Mouse (Mus musculus) gastrocnemius, adult 2 months (tissue): Measurements from ENCODE around the gene Mettl14. TPM values are rescaled to one million over a fixed set of nuclear protein-coding genes. Genes with fewer than 3 reads are reported as not detected.
"Not testable (repeated sequence)": the region's sequence is repeated elsewhere in the genome, so short reads cannot be mapped to it uniquely, and the experiment has no call there.

ENCODE experiments used
- DNase-seq: peaks from one replicate; pipeline ENCODE4 v3.0.0; 2022
- H3K27ac ChIP-seq: fragments of 200-600 bp; 2 replicates; pipeline ENCODE4 v1.8.1; 2022; ENCODE audit warnings: mild to moderate bottlenecking
- H3K4me3 ChIP-seq: fragments of 200-600 bp; 2 replicates; pipeline ENCODE4 v1.8.1; 2022; ENCODE audit warnings: mild to moderate bottlenecking, moderate library complexity
- CTCF ChIP-seq: fragments of 200-600 bp; IDR thresholded peaks from 2 replicates; pipeline ENCODE4 v1.8.1; 2022; ENCODE audit warnings: antibody characterized with exemption, mild to moderate bottlenecking, moderate library complexity
- intact Hi-C: fragments of 180-260 bp; cut with DNase I; formaldehyde crosslinking; loops from one replicate; pipeline ENCODE4 v1.15.1; 2025
- total RNA-seq, 2 experiments: library from RNA; stranded (reverse); gene quantifications; 2 replicates each; pipeline ENCODE4 v1.2.3; 2021

Mettl14 gene
- total RNA-seq, 2 experiments from 2014 or later, result 9.0 to 12.7 TPM

DNA sequence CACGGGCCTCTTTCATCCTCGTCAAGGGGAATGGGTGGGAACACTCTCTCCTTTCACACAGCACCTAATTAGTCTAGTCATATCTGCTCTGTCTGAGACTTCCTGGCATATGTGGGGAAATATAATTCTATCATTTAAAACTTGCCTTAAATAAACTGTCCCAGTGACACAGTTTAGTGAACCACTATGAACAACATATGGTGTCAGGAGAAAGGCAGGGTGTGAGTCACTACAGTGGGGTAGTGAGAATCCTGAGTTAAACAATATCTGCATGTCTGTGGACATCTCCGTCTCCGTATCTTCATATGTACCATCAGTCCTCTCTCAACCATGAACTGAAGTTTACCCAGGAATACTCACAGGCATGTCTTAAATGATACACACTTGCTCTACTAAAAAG is 5.3 kb upstream of the Mettl14 start:
- H3K27ac ChIP-seq, result no peak overlapping the region
- intact Hi-C loops, result no loop called here
- no peak for DNase-seq
- TF ChIP-seq CTCF, result no peak
- H3K4me3 ChIP-seq, result no peak overlapping the region

DNA sequence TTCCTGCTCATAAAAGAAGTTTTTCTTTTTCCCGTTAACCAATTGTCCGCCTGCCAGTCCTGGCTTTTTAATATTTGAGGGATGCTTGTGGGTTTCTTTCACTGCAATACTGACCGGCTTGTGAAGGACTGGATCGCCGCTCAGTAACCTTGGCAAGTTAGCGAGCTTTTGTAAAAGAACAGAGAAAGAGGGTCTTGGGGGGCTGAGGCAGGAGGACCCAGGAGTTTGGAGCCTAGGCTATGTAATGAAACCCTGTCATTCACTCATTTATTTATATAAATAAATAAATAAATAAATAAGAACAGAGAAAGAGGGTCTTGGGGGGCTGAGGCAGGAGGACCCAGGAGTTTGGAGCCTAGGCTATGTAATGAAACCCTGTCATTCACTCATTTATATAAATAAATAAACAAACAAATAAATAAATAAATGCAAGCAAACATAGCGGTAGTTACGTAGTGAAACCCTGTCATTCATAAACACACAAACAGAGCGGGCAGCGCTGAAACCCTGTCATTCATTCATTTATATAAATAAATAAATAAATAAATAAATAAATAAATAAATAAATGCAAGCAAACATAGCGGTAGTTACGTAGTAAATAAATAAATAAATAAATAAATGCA is 361 bp upstream of the Mettl14 start:
- intact Hi-C loops, result loop anchor here (5.0 kb wide), 1 partner anchor 121 kb away; no protein-coding TSS in a partner anchor
- peak overlapping the region; percentile 96 for H3K27ac ChIP-seq
- DNase-seq, result not testable (repeated sequence)
- H3K4me3 ChIP-seq, result peak overlapping the region; percentile 95

DNA sequence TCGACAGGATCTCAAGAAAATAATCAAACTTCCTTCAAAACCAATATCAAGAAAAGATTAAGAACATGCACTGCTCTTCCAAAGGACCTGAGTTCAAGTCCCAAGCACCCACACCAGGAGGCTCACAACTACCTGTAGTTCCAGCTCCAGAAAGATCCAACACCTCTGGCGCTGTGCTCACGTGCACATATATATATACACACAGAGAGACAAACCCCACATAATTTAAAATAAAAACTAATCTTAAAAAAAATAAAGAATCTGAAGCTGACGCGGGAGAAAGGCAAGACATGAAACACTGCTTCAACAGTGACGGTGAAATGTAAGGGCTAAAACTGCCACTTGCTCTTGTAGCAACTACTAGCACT is 806 bp downstream of the Mettl14 start:
- Histone ChIP-seq H3K4me3 (peak overlapping the region; percentile 95), H3K27ac (peak overlapping the region; percentile 96)
- no peak for TF ChIP-seq CTCF
- intact Hi-C loops, result loop anchor here (5.0 kb wide), 1 partner anchor 122 kb away; no protein-coding TSS in a partner anchor
- DNase-seq, result no peak

DNA sequence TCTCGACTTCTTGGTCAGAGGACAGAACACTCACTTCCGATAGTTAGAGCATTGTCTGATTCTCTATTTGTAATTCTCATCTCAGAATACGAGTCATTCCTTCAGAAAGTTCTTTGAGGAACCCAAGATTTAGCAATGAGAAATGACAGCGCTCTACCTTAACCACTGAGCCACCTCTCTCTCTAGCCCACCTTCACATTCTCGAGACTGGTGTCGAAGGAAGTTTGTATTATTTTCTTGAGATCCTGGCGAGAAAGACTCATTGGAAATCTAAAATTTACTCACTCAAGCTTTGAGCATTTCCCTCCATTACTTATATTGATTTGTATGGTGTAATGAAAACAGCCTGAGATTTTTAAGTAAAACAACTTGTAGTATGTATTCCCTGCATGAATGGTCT is 1.5 kb downstream of the Mettl14 start:
- no peak for TF ChIP-seq CTCF
- no peak for DNase-seq
- intact Hi-C loops, result no loop called here
- no peak overlapping the region for H3K4me3 ChIP-seq
- no peak overlapping the region for H3K27ac ChIP-seq

DNA sequence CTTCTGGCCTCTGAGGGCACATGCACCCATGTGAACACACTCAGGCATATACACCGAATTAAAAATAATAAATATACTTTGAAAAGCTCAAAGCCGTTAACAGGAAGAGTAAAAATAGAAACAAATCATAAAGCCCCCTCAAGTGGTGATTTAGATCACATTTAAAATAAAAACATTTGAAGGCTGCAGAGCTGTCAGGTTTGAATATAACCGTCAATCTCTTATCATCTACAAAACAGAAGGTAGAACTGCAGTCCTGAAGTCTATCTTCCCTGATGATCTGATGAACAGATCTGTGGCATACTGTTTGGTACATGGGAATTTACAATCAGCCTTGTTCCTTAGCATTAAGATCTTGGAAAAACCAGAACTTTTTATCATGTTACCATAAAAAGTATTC is 9.3 kb downstream of the Mettl14 start:
- no peak for DNase-seq
- Histone ChIP-seq H3K27ac (no peak overlapping the region), H3K4me3 (no peak overlapping the region)
- TF ChIP-seq CTCF, result no peak
- intact Hi-C loops, result no loop called here

DNA sequence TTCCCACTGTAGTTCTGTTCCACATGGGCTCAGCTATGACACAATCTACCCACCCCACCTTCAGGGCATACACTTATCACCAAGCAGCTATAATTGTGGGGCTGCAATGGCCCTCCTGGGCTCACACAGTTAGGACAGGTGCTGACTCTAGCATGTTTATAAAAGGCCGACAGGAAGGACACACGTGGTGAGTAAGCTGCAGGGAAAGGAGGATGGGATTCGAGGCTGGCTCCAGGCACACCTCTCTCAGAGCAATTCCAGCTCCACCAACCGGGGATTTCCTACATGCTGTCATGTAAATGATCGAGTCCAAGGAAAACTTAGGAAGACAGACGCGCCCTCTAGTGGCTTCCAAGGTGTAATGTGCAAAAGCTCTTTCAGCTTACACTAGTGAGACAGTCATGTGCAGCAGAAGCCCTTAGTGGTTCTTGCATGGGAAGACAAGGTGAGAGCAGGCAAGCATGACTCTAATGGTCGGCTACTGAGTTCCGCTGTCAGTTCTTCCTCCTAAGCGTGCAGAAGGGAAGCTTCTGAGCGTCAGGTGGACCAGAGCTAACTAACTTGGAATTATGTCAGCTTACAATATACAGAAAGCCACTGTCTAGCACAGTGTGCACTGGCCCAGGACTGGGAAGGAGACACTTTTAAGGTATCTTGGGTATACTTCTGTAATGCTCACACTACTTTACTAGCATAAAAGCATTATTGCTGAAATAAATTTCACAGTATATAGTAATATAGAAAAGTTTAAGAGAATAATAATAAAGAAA is 14.0 kb downstream of the Mettl14 start:
- intact Hi-C loops, result loop anchor here (5.0 kb wide), 2 partner anchors 140 to 210 kb away; no protein-coding TSS in a partner anchor
- Histone ChIP-seq H3K27ac (no peak overlapping the region), H3K4me3 (no peak overlapping the region)
- peak; percentile 74 for DNase-seq
- TF ChIP-seq CTCF, result peak; percentile 82

DNA sequence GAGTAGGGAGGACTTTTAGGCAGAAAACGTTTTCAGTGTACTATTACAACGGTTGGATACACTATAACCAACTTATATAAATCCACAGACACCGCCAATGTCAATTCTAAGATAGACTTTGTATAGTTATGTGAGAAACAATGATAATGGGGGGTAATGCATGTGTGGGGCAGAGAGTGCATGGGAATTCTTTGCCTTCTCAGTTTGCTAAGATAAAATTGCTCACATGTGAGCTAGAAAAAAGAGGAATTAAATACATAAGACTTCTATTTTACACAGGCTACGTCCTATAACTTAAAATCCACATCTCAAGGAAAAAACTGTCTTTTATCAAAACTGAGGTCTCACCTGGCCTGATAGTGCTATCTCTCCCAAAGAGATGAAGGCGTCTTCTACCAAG is 15.0 kb downstream of the Mettl14 start:
- Histone ChIP-seq H3K4me3 (no peak overlapping the region), H3K27ac (no peak overlapping the region)
- intact Hi-C loops, result loop anchor here (5.0 kb wide), 2 partner anchors 139 to 209 kb away; no protein-coding TSS in a partner anchor
- TF ChIP-seq CTCF, result no peak
- no peak for DNase-seq

DNA sequence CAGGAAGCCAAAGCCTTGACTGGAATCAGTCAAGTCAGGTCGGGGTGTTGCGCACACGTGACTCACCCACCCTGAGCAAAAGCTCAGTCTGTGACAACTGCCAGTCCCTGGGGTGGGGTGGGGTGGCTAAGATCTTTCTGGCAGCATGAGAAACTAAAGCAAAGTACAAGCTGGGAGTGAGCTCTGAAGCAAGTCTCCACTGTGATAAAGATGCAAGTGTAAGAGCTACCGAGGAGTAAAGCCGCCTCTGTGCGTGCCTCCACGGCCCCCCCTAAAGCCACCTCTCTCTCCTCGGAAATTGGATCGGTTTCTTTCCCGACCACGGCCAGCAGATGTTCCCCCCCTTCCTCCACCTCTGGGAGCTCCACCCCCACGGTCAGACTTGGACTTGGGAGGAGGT is 16.7 kb downstream of the Mettl14 start:
- Histone ChIP-seq H3K4me3 (no peak overlapping the region; the same call in 1 of the 2 replicates), H3K27ac (no peak overlapping the region; the same call in 1 of the 2 replicates)
- peak; percentile 44 for DNase-seq
- intact Hi-C loops, result no loop called here
- TF ChIP-seq CTCF, result no peak

DNA sequence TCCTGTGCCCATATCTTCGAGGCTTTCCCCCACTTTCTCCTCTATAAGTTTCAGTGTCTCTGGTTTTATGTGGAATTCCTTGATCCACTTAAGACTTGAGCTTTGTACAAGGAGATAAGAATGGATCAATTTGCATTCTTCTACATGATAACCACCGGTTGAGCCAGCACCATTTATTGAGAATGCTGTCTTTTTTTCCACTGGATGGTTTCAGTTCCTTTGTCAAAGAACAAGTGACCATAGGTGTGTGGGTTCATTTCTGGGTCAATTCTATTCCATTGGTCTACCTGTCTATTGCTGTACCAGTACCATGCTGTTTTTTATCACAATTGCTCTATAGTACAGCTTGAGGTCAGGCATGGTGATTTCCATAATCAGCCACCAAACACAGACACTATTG is 19.1 kb downstream of the Mettl14 start:
- intact Hi-C loops, H3K4me3 ChIP-seq, H3K27ac ChIP-seq, DNase-seq: not testable (repeated sequence)

DNA sequence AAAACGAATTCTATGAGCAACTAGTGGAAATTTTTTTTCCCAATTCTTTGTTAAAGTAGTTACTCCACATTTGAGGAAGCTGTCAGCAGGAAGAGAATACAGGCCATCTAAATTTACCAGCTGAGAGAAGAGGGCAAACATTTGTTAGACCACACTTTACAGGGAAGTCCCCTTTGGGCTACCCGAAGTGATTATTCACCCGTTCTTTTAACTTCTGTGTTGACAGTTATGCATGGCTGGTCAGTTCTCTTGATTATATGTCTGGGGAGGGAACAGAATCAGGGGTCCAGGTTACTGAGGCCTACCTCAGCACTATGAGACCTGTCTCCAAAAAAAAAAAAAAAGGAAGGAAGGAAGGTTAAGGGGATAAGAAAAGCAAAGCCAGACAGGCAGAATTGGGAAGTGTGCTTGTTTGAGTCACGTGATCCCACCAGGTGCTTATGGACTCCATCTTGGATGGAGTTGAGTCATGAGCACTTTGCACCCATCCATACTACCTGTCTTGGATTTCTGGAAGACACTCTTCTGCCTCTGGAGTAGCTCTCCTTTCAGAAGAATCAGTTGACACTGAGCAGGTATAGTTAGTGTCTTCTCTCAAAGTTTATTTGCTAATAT is 29.4 kb downstream of the Mettl14 start:
- no peak overlapping the region for H3K27ac ChIP-seq
- no peak for TF ChIP-seq CTCF

DNA sequence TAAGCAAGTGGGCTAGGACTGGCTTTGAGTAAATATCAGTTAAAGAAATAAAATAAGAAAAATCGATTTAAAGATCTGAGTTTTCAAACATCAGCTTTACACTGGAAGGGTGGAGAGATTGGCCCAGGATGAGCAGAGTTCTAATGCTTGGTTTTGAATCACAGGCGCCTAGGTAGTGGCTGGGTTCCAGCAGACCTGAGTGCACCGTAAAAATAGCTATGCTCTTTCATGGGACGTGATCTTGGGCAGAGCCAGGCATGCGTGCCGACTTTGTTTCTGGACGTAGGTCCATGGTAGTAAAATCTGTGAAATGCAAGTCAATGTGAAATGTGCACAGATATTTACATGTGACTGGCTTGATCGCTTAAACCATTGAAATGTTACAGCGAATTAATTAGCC is 31.5 kb downstream of the Mettl14 start:
- peak overlapping the region; percentile 79 for H3K27ac ChIP-seq
- TF ChIP-seq CTCF, result no peak
- H3K4me3 ChIP-seq, result no peak overlapping the region
- intact Hi-C loops, result loop anchor here (10.0 kb wide), 1 partner anchor 410 kb away; no protein-coding TSS in a partner anchor
- peak; percentile 70 for DNase-seq

More for the DNA sequence above, 29.4 kb downstream of the Mettl14 start:
- no peak for DNase-seq
- intact Hi-C loops, result loop anchor here (10.0 kb wide), 1 partner anchor 412 kb away; no protein-coding TSS in a partner anchor
- no peak overlapping the region for H3K4me3 ChIP-seq

DNA sequence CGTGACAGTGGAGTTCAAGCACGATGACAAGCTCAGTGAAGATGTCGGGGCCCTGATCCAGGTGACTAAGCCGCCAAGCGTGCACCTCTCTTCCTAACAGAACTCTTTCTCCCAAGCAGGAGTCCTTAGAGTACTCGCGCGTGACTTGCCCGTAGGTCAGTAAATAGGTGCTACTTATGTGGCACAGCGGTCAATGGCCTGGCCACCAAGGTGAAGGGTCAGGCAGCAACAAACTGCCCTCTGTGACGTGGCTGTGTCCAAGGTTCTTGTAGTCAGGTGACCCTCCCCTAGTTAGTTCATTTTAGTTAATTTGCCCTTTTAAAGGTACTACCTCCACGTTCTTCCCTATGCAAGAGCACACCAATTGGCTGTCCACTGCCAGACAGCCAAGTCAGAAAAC is 32.2 kb downstream of the Mettl14 start:
- H3K4me3 ChIP-seq, result no peak overlapping the region
- peak overlapping the region; percentile 49 for H3K27ac ChIP-seq
- no peak for DNase-seq
- no peak for TF ChIP-seq CTCF
- intact Hi-C loops, result loop anchor here (2.0 to 10.0 kb wide), 3 partner anchors 27 to 409 kb away; no protein-coding TSS in a partner anchor

DNA sequence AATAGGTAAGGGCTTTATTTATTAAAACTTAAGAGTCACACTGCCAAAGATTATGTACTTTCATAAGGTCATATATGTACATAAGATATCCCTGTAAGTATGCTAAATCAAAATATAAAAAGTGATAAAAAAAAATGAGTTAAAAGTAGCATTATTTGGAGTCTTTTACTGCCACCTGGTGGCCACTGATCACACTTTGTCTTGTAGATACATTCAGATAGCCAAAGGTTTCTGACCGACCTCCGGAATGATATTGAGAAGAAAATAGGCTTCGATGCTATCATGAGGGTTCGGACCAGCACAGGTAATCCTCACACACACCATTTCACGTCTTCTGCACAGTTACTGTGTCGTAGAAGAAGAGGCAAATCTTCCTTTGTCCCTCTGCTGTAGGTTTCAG is 32.7 kb downstream of the Mettl14 start:
- no peak overlapping the region for H3K4me3 ChIP-seq
- intact Hi-C loops, result loop anchor here (2.0 to 10.0 kb wide), 3 partner anchors 26 to 408 kb away; no protein-coding TSS in a partner anchor
- DNase-seq, result no peak
- H3K27ac ChIP-seq, result peak overlapping the region; percentile 49
- peak; percentile 70 for TF ChIP-seq CTCF
